Mouse (Mus musculus) megakaryocyte, embryonic 14.5 days (primary cell): Measurements from ENCODE around the gene Arsb. TPM values are rescaled to one million over a fixed set of nuclear protein-coding genes. Genes with fewer than 3 reads are reported as not detected.

Experiments used
- H3K27me3 ChIP-seq: replicated peaks from 2 replicates; pipeline ENCODE3; 2012; ENCODE audit warnings: inconsistent platforms
- H3K36me3 ChIP-seq: replicated peaks from 2 replicates; pipeline ENCODE3; 2012; ENCODE audit warnings: low read length, inconsistent platforms, mixed read lengths
- H3K4me1 ChIP-seq: 2 replicates; pipeline ENCODE4 v1.6.1; 2012; ENCODE audit warnings: inconsistent platforms
- H3K4me3 ChIP-seq: replicated peaks from 2 replicates; pipeline ENCODE3; 2012; ENCODE audit warnings: moderate library complexity, mild to moderate bottlenecking, inconsistent platforms
- H3K9me3 ChIP-seq: 2 replicates; pipeline ENCODE4 v1.6.1; 2012; ENCODE audit warnings: inconsistent platforms
- FLI1 ChIP-seq: IDR thresholded peaks from 2 replicates; pipeline ENCODE4 v1.6.1; 2012; ENCODE audit warnings: low read length, inconsistent platforms, mixed read lengths
- GATA1 ChIP-seq: IDR thresholded peaks from 3 replicates; pipeline ENCODE4 v1.6.1; 2012; ENCODE audit warnings: mixed read lengths, low read length, inconsistent platforms, borderline replicate concordance
- polyA plus RNA-seq: library from polyadenylated mRNA; stranded (reverse); fragments of >175 nt; gene quantifications from 2 replicates; pipeline ENCODE4 v1.2.3, GENCODE M21; 2012; ENCODE audit warnings: low replicate concordance; ENCODE audit not compliant: insufficient read depth

Arsb gene
- polyA plus RNA-seq, 1 experiment = 2.6 TPM

DNA sequence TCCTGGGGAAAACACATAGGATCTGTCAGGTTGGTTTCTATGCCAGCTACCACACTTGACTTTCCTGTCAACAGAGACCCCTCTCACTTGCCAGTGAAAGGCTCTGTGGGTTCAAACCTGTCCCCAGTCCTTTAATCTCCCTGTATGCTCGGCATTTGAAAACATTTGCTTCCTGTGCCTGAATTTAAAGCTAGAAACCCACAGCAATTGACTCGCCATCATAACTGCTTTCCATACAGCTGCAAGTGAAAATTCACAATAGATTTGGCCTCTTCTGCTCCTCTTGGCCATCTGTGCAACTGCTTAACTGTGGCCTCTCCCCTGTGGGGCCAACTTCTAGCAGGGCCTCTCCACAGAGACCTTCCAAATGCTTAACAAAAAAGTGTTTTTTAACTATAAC, 68.3 kb downstream of the Arsb start:
- peaks cover 7% of the 10 kb centered on the region for H3K27me3 ChIP-seq
- no peak for TF ChIP-seq FLI1
- TF ChIP-seq GATA1 = no peak

DNA sequence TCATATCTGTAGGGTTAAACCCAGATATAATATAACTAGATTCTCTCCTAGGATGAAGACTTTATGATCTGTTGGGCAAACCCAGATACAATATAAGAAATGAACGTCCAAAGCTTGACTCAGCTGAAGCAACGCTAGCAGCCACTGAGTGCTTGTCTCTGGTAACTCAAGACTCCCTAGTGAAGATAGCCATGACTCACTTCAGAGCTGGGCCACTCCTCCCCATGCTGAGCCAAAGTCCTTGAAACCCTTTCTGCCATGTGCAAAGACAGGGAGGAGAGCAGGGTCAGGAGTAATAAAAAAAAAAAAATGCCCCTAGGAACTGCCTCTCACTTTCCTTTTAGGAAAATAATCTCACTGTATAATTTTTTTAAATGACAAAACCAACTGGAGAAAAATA, 68.7 kb downstream of the Arsb start:
- peaks cover 7% of the 10 kb centered on the region for H3K27me3 ChIP-seq
- no peak for TF ChIP-seq GATA1
- no peak for TF ChIP-seq FLI1
- peaks cover 14% of the 10 kb centered on the region for H3K9me3 ChIP-seq
- peaks cover 8% of the 10 kb centered on the region for H3K4me1 ChIP-seq
- H3K4me3 ChIP-seq = no peak overlapping the region
- no peaks in the 10 kb centered on the region for H3K36me3 ChIP-seq

More for the DNA sequence above, 68.3 kb downstream of the Arsb start:
- H3K36me3 ChIP-seq = no peaks in the 10 kb centered on the region
- H3K4me1 ChIP-seq = peaks cover 8% of the 10 kb centered on the region
- no peak overlapping the region for H3K4me3 ChIP-seq
- peaks cover 14% of the 10 kb centered on the region for H3K9me3 ChIP-seq

DNA sequence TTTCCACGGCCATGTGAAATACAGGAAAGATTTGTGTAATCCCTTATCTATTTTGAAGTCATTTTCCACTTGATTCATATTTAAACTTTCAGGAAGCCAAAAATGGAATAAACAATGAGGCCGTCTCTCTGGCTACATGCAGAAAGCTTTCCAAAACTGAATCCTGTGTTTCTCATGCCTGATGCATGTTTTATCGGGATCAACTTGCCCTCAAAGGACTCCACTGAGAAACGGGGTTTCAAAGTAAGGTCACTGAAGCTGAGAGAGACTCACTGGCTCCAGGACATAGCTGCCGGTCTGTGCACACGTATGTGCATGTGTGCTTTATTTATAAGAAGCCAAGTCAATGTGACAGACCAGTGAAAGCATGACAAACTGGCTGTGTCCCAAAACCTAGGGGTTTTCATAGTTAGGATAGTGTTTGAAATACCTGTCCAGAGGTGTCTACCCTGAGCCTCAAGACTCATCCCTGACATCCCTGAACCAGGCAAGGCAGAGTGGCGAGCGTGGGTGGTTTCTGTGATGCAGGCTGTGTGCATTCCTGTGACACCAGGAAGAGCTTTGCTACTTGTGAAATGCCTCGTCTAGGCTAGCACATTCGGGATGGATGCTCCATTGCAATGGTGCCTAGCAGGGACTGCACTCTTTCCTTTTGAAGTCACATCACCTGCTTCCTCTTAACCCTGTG, 75.5 kb downstream of the Arsb start:
- no peak overlapping the region for H3K4me3 ChIP-seq
- H3K27me3 ChIP-seq = peaks cover 12% of the 10 kb centered on the region
- no peak for TF ChIP-seq FLI1
- TF ChIP-seq GATA1 = no peak
- no peaks in the 10 kb centered on the region for H3K36me3 ChIP-seq
- H3K4me1 ChIP-seq = peaks cover 7% of the 10 kb centered on the region
- peaks cover 10% of the 10 kb centered on the region for H3K9me3 ChIP-seq

DNA sequence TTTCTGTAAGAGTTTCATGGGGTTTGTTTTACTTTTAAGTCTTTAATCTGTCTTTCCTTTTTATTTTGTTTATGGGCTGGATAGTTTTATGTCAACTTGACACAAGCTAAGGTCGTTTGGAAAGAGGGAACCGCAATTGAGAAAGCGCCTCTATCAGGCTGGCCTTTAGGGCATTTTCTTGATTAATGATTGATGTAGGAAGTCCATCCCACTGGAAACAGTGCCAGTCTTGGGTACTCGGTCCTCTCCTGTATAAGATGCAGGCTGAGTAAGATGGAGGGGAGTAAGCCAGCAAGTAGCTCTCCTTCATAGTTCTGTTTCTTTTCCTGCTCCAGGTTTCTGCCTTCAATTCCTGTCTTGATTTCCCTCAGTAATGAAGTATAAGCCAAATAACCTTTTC, 76.2 kb downstream of the Arsb start:
- Histone ChIP-seq H3K4me1 (peaks cover 7% of the 10 kb centered on the region), H3K4me3 (no peak overlapping the region), H3K27me3 (peaks cover 12% of the 10 kb centered on the region), H3K36me3 (no peaks in the 10 kb centered on the region), H3K9me3 (peaks cover 6% of the 10 kb centered on the region; the same call in 1 of the 2 replicates)
- TF ChIP-seq FLI1 (no peak), GATA1 (no peak)

DNA sequence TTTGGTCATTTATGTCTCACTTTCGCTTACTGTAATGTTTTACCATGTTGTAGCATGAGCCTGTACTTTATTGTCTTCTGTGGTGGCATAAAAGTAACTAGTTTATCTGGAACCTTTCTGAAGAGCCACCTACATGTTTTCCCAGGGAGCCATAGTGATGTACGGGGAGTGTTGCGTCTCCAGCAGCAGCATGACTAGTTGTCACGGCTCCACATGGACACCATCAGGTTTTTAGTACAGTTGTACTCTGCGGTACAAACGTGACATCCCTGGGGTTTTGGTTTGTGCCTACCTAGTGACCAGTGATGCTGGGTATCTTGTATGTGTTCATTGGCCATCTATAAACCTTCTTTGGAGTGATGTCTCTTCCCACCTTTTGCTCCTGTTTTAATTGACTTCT, 77.2 kb downstream of the Arsb start:
- TF ChIP-seq GATA1 (no peak), FLI1 (no peak)
- Histone ChIP-seq H3K36me3 (no peaks in the 10 kb centered on the region), H3K27me3 (peaks cover 12% of the 10 kb centered on the region), H3K9me3 (no peaks in the 10 kb centered on the region; the same call in 1 of the 2 replicates), H3K4me3 (no peak overlapping the region), H3K4me1 (peaks cover 7% of the 10 kb centered on the region)

DNA sequence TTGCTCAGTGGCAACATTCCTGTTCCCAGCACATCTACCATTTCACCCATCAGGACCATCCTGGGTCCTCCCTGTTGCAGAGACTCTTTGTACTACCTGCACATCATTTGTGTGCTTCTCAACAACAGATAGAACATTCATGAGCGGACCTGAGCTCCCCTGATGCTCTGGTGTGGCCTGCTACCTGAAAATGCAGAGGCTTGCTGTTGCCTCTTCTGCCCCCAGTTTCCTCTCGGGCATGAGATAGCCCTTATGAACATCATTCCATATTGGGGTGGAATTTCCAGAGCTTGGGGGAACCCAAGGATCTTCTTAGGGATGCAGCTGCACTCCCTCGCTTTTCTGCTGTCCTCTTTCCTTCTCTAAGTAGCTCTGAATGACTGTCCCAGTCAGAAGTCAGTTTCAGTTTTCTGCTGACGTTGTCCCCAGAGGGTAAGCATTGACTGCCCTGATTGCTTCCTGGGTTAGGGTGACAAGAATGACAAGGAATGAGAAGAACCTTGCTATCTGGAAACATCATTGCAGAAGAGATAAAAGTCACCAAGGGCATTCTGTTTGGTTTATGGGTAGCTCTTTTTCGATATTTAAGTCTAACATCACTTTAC, 78.4 kb downstream of the Arsb start:
- TF ChIP-seq FLI1 (no peak), GATA1 (no peak)
- H3K27me3 ChIP-seq = peaks cover 14% of the 10 kb centered on the region

DNA sequence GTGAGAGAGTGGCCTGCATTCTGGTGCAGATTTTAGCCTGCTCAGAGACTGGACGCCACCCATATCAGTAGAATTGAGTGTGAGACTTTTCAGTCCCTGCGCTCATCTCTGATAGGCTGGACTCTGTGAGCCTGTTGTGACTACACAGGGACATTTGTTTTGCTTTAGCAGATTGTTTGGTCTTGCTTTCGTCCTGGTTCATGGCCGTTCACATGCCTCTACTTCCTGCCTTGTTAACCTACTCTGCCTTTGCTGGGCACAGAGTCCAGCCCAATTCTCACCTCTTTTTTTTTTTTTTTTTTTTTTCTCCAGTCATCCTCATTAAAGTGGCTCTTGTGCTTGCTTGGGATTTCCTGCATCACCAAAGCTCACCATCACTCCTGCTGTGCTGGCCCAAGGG, 79.2 kb downstream of the Arsb start:
- H3K9me3 ChIP-seq = no peaks in the 10 kb centered on the region
- peaks cover 14% of the 10 kb centered on the region for H3K27me3 ChIP-seq
- H3K4me1 ChIP-seq = peaks cover 7% of the 10 kb centered on the region
- TF ChIP-seq GATA1 (no peak), FLI1 (no peak)
- no peak overlapping the region for H3K4me3 ChIP-seq
- H3K36me3 ChIP-seq = no peaks in the 10 kb centered on the region

More for the DNA sequence above, 78.4 kb downstream of the Arsb start:
- peaks cover 7% of the 10 kb centered on the region for H3K4me1 ChIP-seq
- no peaks in the 10 kb centered on the region for H3K9me3 ChIP-seq
- no peaks in the 10 kb centered on the region for H3K36me3 ChIP-seq
- no peak overlapping the region for H3K4me3 ChIP-seq

DNA sequence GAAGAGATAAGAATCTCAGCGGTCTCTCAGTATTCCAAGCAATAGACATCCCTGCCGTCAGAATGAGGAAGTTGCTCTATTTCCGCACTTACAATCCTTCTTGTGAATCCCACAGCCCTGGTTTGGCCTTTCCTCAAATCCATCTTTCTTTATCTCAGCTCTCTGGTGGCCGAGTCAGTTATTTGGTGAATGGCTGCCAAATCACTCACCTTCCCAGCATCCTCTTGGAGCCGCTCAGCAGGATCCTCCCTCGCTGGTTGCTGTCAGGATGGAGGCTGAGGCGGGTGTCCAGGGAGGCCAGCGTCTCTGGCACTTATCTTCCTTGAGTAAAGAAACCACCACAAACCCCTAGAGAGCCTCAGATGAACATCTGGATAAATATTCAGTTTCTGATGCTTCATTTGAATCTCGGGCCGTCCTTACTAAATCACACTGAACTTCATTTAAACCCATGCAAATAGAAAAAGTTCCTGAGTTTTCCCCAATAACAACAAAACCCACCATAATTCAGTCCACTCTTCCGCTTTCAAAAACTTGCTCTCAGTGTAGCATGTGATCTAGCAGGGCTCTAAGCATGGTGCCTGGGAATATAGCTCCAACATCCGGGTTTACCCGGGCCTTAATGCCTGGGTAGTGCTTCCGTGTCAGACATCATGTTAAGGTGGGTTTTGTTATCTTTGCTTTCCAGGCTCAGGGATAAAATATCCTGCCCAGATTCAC, 81.1 kb downstream of the Arsb start:
- Histone ChIP-seq H3K4me3 (no peak overlapping the region), H3K27me3 (peaks cover 11% of the 10 kb centered on the region), H3K4me1 (peaks cover 5% of the 10 kb centered on the region), H3K36me3 (no peaks in the 10 kb centered on the region), H3K9me3 (no peaks in the 10 kb centered on the region)
- no peak for TF ChIP-seq GATA1
- no peak for TF ChIP-seq FLI1

DNA sequence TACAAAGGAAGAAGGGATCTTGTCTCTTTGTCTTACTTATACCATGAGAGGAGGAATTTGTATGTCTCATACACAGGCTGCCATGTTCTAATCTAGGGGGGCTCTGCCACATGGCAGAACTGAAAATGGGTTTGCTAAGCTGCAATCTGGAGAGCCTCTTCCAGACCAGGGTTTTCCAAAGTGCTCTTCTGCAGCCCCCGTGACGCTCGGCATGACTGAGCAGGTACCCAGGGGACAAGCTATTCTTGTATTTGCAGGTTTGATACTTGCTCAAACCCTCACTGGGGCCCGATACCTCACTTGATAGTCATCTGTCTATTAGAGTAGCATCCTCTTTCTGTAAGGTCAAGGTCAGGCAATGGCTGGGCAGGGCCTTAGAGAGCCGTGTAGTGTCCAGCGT, 82.3 kb downstream of the Arsb start:
- no peak for TF ChIP-seq GATA1
- no peak for TF ChIP-seq FLI1
- H3K27me3 ChIP-seq = peaks cover 10% of the 10 kb centered on the region
- no peaks in the 10 kb centered on the region for H3K4me1 ChIP-seq
- no peaks in the 10 kb centered on the region for H3K36me3 ChIP-seq
- no peak overlapping the region for H3K4me3 ChIP-seq
- H3K9me3 ChIP-seq = no peaks in the 10 kb centered on the region

DNA sequence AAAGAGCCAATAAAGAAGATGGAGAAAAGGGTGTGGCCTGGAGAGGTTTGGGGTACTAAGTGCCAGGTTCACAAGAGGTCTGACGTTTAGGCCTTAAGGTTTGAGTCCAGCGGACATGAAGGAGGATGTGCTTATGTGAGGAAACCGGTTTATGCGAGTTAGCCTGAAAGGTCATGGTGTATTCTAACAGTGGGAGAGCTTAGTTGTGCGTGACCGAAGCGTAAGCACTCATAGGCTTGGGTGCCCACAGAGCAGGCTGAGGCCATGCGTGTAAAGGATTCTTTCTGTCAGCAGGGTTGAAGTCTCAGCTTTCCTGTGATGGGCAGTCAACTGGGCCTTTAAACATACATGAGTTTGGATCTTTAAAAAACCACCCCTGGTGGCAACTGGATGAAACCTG, 82.9 kb downstream of the Arsb start:
- H3K36me3 ChIP-seq = no peaks in the 10 kb centered on the region
- peaks cover 10% of the 10 kb centered on the region for H3K27me3 ChIP-seq
- H3K4me1 ChIP-seq = no peaks in the 10 kb centered on the region
- no peak overlapping the region for H3K4me3 ChIP-seq
- TF ChIP-seq GATA1 = no peak
- TF ChIP-seq FLI1 = no peak
- no peaks in the 10 kb centered on the region for H3K9me3 ChIP-seq
